Mouse (Mus musculus): Measurements from ENCODE around the gene Asah2.
A peak's percentile ranks its signal among the peaks of the same experiment; 100 is the strongest.

Asah2 gene

GRCm38 (mm10) chr19:31971998-31972397, 136.0 kb downstream of the Asah2 start:
- DNase-seq (ENCODE audit: low spot score) = peak; percentile 72

GRCm38 (mm10) chr19:31971405-31971804, 136.6 kb downstream of the Asah2 start:
- DNase-seq (ENCODE audit: low spot score) = no peak

GRCm38 (mm10) chr19:31967933-31968532, 140.0 kb downstream of the Asah2 start:
- no peak for DNase-seq (ENCODE audit: low spot score)

- no peak for DNase-seq (ENCODE audit: low spot score)
Observed at GRCm38 (mm10) chr19:31963147-31963546, 144.9 kb downstream of the Asah2 start.

GRCm38 (mm10) chr19:31960434-31960833, 147.6 kb downstream of the Asah2 start:
- DNase-seq (ENCODE audit: low spot score) = no peak

GRCm38 (mm10) chr19:31956359-31956758, 151.7 kb downstream of the Asah2 start:
- DNase-seq (ENCODE audit: low spot score) = no peak

- no peak for DNase-seq (ENCODE audit: low spot score)
Observed at GRCm38 (mm10) chr19:31954696-31955095, 153.3 kb downstream of the Asah2 start.

- DNase-seq (ENCODE audit: low spot score) = no peak
Observed at GRCm38 (mm10) chr19:31954267-31954666, 153.7 kb downstream of the Asah2 start.

- DNase-seq (ENCODE audit: low spot score) = no peak
Observed at GRCm38 (mm10) chr19:31953799-31954198, 154.2 kb downstream of the Asah2 start.

- no peak for DNase-seq (ENCODE audit: low spot score)
Observed at GRCm38 (mm10) chr19:31950793-31951489, 157.1 kb downstream of the Asah2 start.
